Mouse (Mus musculus): Measurements from ENCODE around the gene Midn.

Gene Midn

GRCm38 (mm10) chr10:80196778-80197581 lies 48.9 kb downstream of the Midn start:
- no peak for DNase-seq

GRCm38 (mm10) chr10:80199440-80200008 lies 51.5 kb downstream of the Midn start:
- DNase-seq: peak; percentile 83

- DNase-seq: no peak
These were observed 52.4 kb downstream of the Midn start for GRCm38 (mm10) chr10:80200485-80200884.

- no peak for DNase-seq
These were observed 56.0 kb downstream of the Midn start for GRCm38 (mm10) chr10:80204055-80204454.

- DNase-seq: no peak
These were observed 59.1 kb downstream of the Midn start for GRCm38 (mm10) chr10:80207201-80207600.

- DNase-seq: no peak
These were observed 59.6 kb downstream of the Midn start for GRCm38 (mm10) chr10:80207676-80208075.
